Mouse (Mus musculus) midbrain, embryonic 12.5 days (tissue): ENCODE measurements around the gene Npas3. TPM values are rescaled to one million over a fixed set of nuclear protein-coding genes. Genes with fewer than 3 reads are reported as not detected.

Source experiments
- ATAC-seq: fragments of 200-750 bp; cut with Nextera tagmentation; 2 replicates; pipeline ENCODE4 v1.8.0; 2017; ENCODE audit warnings: low read depth, moderate TSS enrichment, moderate library complexity; ENCODE audit not compliant: low FRiP score
- H3K27ac ChIP-seq: fragments of 300-500 bp; sonication (generic); replicated peaks from 2 replicates; pipeline ENCODE4 v1.5.1; 2016; ENCODE audit warnings: mild to moderate bottlenecking
- H3K27me3 ChIP-seq: fragments of 300-500 bp; sonication (generic); 2 replicates; pipeline ENCODE4 v1.6.1; 2016; ENCODE audit warnings: mild to moderate bottlenecking
- H3K36me3 ChIP-seq: fragments of 300-500 bp; sonication (generic); 2 replicates; pipeline ENCODE4 v1.6.1; 2016
- H3K4me1 ChIP-seq: fragments of 300-500 bp; sonication (generic); 2 replicates; pipeline ENCODE4 v1.6.1; 2016
- H3K4me2 ChIP-seq: fragments of 300-500 bp; sonication (generic); replicated peaks from 2 replicates; pipeline ENCODE4 v1.6.1; 2016; ENCODE audit warnings: mild to moderate bottlenecking, moderate library complexity
- H3K4me3 ChIP-seq: fragments of 300-500 bp; sonication (generic); 2 replicates; pipeline ENCODE4 v1.5.1; 2016; ENCODE audit warnings: mild to moderate bottlenecking
- H3K9ac ChIP-seq: fragments of 300-500 bp; sonication (generic); replicated peaks from 2 replicates; pipeline ENCODE4 v1.6.1; 2016; ENCODE audit warnings: mild to moderate bottlenecking, moderate library complexity
- H3K9me3 ChIP-seq: fragments of 300-500 bp; sonication (generic); 2 replicates; pipeline ENCODE4 v1.6.1; 2016; ENCODE audit warnings: mild to moderate bottlenecking
- WGBS: fragments of 180-500 bp; shearing (Covaris S2); methylation state at CpG from one replicate; pipeline ENCODE4 v1.1.7; 2016; 5-methylcytosine and 5-hydroxymethylcytosine counted together
- polyA plus RNA-seq: library from polyadenylated mRNA; unstranded; fragments of >200 nt; fragmentation: Nextera tagmentation; extraction: Ambion mirVana; gene quantifications from 2 replicates; pipeline ENCODE4 v1.2.1, GENCODE M21; 2016

Gene Npas3
- polyA plus RNA-seq, 1 experiment from 2014 or later, result 30.0 TPM

DNA sequence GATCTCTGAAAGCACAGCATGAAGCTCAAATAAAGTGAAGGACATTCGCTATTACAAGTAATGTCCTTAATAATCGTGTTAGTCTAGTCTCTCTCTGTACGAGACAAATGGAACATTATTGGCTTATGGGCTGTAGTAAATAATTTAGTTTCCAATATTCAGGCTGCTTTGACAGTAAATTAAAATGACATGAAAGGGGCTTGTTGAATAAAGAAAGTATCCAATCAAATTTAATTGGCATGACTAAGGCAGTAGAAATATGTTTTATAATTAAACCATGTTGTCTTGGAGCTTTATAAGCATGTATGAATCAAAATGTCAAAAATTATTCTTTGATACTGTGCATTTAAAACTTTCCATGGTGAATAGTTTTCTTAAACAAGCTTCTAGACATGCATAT, 278.6 kb downstream of the Npas3 start:
- H3K4me2 ChIP-seq, result no peak overlapping the region
- no peaks in the 10 kb centered on the region for H3K27me3 ChIP-seq
- ATAC-seq, result no peak
- H3K4me1 ChIP-seq, result peaks cover 19% of the 10 kb centered on the region; the same call in 1 of the 2 replicates
- H3K36me3 ChIP-seq, result no peaks in the 10 kb centered on the region
- no peak overlapping the region for H3K9ac ChIP-seq
- WGBS, result 73% methylated on average over 3 of the region's 3 CpGs
- no peak overlapping the region for H3K27ac ChIP-seq
- no peak overlapping the region for H3K4me3 ChIP-seq
- no peaks in the 10 kb centered on the region for H3K9me3 ChIP-seq

DNA sequence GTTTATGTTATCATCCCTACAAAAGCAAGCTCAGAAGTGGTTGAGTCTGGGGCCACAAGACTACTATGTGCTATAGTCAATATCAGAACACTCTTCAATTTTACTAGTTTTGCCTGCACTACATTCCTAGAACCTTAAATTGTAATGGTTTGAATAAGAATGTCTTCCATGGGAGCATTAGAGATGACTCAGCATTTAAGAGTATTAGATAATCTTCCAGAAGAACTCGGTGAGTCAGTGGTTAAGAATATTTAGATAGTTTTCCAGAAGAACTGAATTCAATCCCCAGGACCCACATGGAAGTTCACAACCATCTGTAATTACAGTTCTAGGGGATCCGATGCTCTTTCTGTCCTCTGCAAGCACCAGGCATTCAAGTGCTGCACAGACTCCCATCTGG, 280.9 kb downstream of the Npas3 start:
- H3K4me2 ChIP-seq, result no peak overlapping the region
- no peak for ATAC-seq
- peaks cover 19% of the 10 kb centered on the region; the same call in 1 of the 2 replicates for H3K4me1 ChIP-seq
- H3K27me3 ChIP-seq, result no peaks in the 10 kb centered on the region
- no peaks in the 10 kb centered on the region for H3K36me3 ChIP-seq
- no peak overlapping the region for H3K27ac ChIP-seq
- no peaks in the 10 kb centered on the region for H3K9me3 ChIP-seq
- H3K9ac ChIP-seq, result no peak overlapping the region
- WGBS, result 94% methylated on average over 2 of the region's 2 CpGs
- H3K4me3 ChIP-seq, result no peak overlapping the region

DNA sequence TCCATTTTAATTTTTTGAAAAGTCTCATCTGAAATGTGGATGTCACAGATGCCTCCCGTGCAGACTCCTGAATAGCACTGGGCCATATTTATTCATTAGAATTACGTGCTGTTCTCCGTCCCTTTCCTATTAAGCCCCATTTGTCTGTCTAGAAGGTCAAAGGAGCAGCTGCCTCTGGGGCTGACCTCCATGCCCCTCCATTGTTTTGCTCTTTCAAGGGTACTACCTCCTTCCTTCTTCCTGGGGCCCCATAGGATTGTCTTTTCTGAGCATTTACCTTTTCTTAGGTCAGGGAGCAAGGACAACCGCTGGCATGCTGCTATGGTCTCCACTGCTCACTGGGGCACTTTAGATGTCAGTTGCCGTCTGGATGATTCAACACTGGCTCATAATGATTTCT, 288.3 kb downstream of the Npas3 start:
- no peaks in the 10 kb centered on the region for H3K27me3 ChIP-seq
- H3K9me3 ChIP-seq, result no peaks in the 10 kb centered on the region
- no peaks in the 10 kb centered on the region for H3K36me3 ChIP-seq
- no peak overlapping the region for H3K4me3 ChIP-seq
- peaks cover 7% of the 10 kb centered on the region; the same call in 1 of the 2 replicates for H3K4me1 ChIP-seq
- H3K4me2 ChIP-seq, result no peak overlapping the region
- ATAC-seq, result no peak
- WGBS, result 7% methylated on average over 5 of the region's 5 CpGs
- H3K9ac ChIP-seq, result no peak overlapping the region
- no peak overlapping the region for H3K27ac ChIP-seq

- 97% methylated on average over 2 of the region's 2 CpGs for WGBS
- Histone ChIP-seq H3K4me1 (no peaks in the 10 kb centered on the region), H3K9ac (no peak overlapping the region), H3K27ac (no peak overlapping the region), H3K36me3 (no peaks in the 10 kb centered on the region), H3K9me3 (no peaks in the 10 kb centered on the region), H3K4me2 (no peak overlapping the region), H3K27me3 (no peaks in the 10 kb centered on the region), H3K4me3 (no peak overlapping the region)
- ATAC-seq, result no peak
Measured at GRCm38 (mm10) chr12:53556359-53556758, 307.9 kb downstream of the Npas3 start.

- Histone ChIP-seq H3K9me3 (no peaks in the 10 kb centered on the region), H3K9ac (no peak overlapping the region), H3K27me3 (no peaks in the 10 kb centered on the region), H3K36me3 (no peaks in the 10 kb centered on the region), H3K27ac (no peak overlapping the region), H3K4me3 (no peak overlapping the region), H3K4me2 (no peak overlapping the region), H3K4me1 (no peaks in the 10 kb centered on the region; the same call in 1 of the 2 replicates)
- no peak for ATAC-seq
- 100% methylated on average over 1 of the region's 1 CpGs for WGBS
Measured at GRCm38 (mm10) chr12:53558259-53558658, 309.8 kb downstream of the Npas3 start.

GRCm38 (mm10) chr12:53566712-53567387, 318.4 kb downstream of the Npas3 start:
- Histone ChIP-seq H3K9me3 (no peaks in the 10 kb centered on the region), H3K4me1 (peaks cover 3% of the 10 kb centered on the region), H3K4me2 (no peak overlapping the region), H3K36me3 (no peaks in the 10 kb centered on the region), H3K27me3 (no peaks in the 10 kb centered on the region), H3K9ac (no peak overlapping the region), H3K27ac (peak overlapping the region; percentile 25; the same call in 1 of the 2 replicates), H3K4me3 (no peak overlapping the region)
- WGBS, result 73% methylated on average over 12 of the region's 12 CpGs
- ATAC-seq, result peak; percentile 56; the same call in 1 of the 2 replicates

DNA sequence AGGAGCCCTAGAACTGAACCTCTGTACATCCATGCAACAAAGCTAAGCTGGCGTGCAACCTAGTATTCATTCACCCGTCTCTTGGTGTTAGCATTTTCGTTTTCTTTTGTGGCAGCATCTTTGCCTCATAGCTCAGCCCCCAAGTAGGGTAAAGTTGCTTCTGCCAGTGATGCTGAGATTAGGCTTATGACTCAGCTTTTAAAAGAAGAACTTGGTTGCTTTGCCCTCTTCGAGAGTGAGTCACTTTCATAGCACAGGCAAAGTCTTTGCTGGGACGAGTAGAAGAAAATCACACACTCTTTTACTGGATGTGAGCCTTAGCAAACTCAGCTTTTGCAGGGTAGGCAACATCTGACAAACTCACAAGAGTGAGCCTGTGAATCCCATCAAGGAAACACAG, 332.7 kb downstream of the Npas3 start:
- no peak overlapping the region for H3K4me2 ChIP-seq
- no peak overlapping the region for H3K9ac ChIP-seq
- H3K4me1 ChIP-seq, result no peaks in the 10 kb centered on the region
- no peaks in the 10 kb centered on the region for H3K36me3 ChIP-seq
- 89% methylated on average over 5 of the region's 5 CpGs for WGBS
- no peak overlapping the region for H3K4me3 ChIP-seq
- ATAC-seq, result no peak
- H3K27me3 ChIP-seq, result no peaks in the 10 kb centered on the region
- no peak overlapping the region for H3K27ac ChIP-seq
- H3K9me3 ChIP-seq, result no peaks in the 10 kb centered on the region

DNA sequence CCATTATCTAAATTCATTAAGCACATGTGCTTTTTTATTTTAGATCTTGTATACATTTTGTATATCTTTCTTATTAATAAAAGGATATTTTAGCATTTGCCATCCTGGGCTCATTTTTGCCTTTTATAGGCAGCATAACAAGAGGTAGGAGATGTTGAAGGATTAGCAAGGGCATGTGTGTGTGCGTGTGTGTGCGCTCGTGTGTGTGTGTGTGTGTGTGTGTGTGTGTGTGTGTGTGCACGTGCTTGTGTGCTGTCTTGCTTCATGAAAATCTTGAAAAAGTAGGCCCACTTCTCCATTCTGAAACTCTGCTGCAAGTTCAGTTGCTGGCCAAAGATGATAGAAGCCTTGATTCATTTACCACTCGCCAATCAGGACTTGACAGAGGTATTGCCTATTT, 338.8 kb downstream of the Npas3 start:
- no peaks in the 10 kb centered on the region for H3K9me3 ChIP-seq
- H3K4me2 ChIP-seq, result no peak overlapping the region
- no peak overlapping the region for H3K9ac ChIP-seq
- 66% methylated on average over 5 of the region's 5 CpGs for WGBS
- peaks cover 31% of the 10 kb centered on the region for H3K4me1 ChIP-seq
- no peak for ATAC-seq
- no peaks in the 10 kb centered on the region for H3K36me3 ChIP-seq
- no peak overlapping the region for H3K4me3 ChIP-seq
- H3K27ac ChIP-seq, result peak overlapping the region; percentile 47
- H3K27me3 ChIP-seq, result no peaks in the 10 kb centered on the region

DNA sequence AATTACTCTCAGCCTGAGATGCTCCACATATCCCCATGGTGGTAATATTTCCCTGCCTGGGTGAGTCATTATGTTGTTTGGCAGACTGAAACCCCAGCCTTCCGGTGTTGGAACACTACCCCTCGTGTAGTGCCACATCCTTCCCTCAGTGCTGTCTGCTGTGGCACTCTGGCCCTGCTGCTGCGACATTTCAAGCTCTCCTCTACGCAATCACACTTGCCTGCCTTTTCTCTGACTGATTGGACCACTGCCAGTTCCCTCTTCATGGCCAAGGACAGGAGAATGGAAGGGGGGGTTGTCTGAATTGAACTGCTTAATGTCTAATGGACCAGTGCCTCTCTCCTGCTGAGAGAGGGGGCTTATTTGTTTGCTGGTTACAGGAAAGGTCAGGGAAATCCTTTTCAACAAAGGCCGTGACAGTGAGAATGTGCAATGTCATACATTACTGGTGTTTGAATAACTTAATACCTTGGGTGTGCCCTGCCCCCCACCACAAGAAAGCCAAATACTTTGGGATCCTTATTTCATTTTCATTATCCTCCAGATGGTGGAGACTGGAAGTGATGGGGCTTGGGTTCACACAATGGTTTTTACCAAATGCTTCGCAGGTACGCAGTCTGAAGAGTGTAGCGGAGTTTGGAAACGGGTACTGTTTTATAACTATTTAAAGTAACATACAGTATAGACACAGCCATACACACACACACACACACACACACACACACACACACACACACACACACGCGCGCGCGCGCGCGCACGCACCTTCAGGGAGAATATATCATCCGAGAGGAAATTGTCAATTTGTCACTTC, 339.4 kb downstream of the Npas3 start:
- Histone ChIP-seq H3K27me3 (no peaks in the 10 kb centered on the region), H3K4me3 (no peak overlapping the region), H3K4me2 (no peak overlapping the region), H3K9me3 (no peaks in the 10 kb centered on the region), H3K9ac (no peak overlapping the region), H3K4me1 (peaks cover 31% of the 10 kb centered on the region), H3K27ac (peak overlapping the region; percentile 47), H3K36me3 (no peaks in the 10 kb centered on the region)
- ATAC-seq, result peak; percentile 78
- WGBS, result 65% methylated on average over 19 of the region's 19 CpGs

GRCm38 (mm10) chr12:53589446-53589961, 341.0 kb downstream of the Npas3 start:
- H3K4me3 ChIP-seq, result no peak overlapping the region
- WGBS, result 62% methylated on average over 6 of the region's 6 CpGs
- no peaks in the 10 kb centered on the region for H3K36me3 ChIP-seq
- no peak for ATAC-seq
- H3K9ac ChIP-seq, result no peak overlapping the region
- H3K27me3 ChIP-seq, result no peaks in the 10 kb centered on the region
- no peak overlapping the region for H3K4me2 ChIP-seq
- no peaks in the 10 kb centered on the region for H3K9me3 ChIP-seq
- H3K27ac ChIP-seq, result no peak overlapping the region
- peaks cover 31% of the 10 kb centered on the region for H3K4me1 ChIP-seq

DNA sequence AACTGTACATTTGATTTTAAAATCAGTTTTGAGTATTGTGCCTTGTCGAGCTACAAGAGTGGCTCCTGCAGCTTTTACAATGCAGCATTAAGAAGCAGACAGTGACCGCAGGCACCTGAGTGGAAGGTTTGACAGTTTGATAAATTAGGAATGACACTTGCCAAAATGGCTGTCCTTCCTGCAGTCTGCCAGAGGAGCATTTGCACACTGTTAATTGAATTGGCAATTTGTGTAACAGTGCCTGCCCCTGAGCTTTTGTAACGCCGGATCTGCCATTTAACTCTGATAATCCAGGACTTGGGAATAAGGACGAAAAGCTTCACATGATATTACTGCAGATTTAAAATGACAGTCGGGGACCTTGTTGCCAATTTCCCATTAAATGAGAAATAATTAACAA, 357.2 kb downstream of the Npas3 start:
- WGBS, result 61% methylated on average over 6 of the region's 6 CpGs
- no peaks in the 10 kb centered on the region for H3K9me3 ChIP-seq
- no peaks in the 10 kb centered on the region for H3K36me3 ChIP-seq
- H3K27ac ChIP-seq, result no peak overlapping the region
- H3K9ac ChIP-seq, result no peak overlapping the region
- no peak for ATAC-seq
- H3K4me3 ChIP-seq, result no peak overlapping the region
- 0 out of 2 replicates have a peak, but pooled peaks cover 5% of the 10 kb centered on the region for H3K4me1 ChIP-seq
- H3K27me3 ChIP-seq, result no peaks in the 10 kb centered on the region
- no peak overlapping the region for H3K4me2 ChIP-seq

- no peaks in the 10 kb centered on the region for H3K36me3 ChIP-seq
- no peak for ATAC-seq
- H3K27ac ChIP-seq, result no peak overlapping the region
- WGBS, result 92% methylated on average over 7 of the region's 7 CpGs
- no peak overlapping the region for H3K4me3 ChIP-seq
- no peaks in the 10 kb centered on the region for H3K9me3 ChIP-seq
- peaks cover 10% of the 10 kb centered on the region; the same call in 1 of the 2 replicates for H3K4me1 ChIP-seq
- no peaks in the 10 kb centered on the region for H3K27me3 ChIP-seq
- no peak overlapping the region for H3K9ac ChIP-seq
- no peak overlapping the region for H3K4me2 ChIP-seq
Measured at GRCm38 (mm10) chr12:53612120-53612519, 363.6 kb downstream of the Npas3 start.
